In the genomic region with DNA sequence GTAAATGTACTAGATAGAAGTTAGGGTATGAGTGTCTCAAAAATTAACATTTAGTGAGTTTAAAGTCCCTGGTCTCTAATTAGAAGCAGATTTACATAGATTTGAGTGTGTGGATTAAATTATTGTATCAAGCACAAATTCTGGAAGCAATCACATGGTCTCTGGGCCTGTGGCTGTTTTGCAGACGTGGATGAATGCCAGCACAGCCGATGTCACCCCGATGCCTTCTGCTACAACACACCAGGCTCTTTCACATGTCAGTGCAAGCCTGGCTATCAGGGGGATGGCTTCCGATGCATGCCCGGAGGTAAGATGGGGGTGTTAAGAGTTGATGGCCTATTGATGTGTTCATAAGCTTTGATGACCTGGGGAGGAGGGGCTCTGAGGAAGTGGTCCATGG, we compare ENCODE assay signal across 13 mouse cellular contexts.
"Had no signal": no experiment of that assay in that cellular context is flagged by ENCODE, and none has a peak within 500 bp of the region (broad histone marks: within the 10 kb centered on the region; RNA-seq: fewer than 3 reads in every experiment).

No protein-coding gene starts in this region.

- H3K27me3 ChIP-seq: neural tube, embryonic 12.5 days had no signal

- H3K4me2 ChIP-seq: neural tube, embryonic 12.5 days had no signal

- DNase-seq: kidney, adult 11 months; kidney, adult 9 months; kidney, postnatal 36 days; layer of hippocampus, adult 9-11 months; layer of hippocampus, postnatal 36 days; lung, adult 18-20 months; midbrain, embryonic 14.5 days; right cerebral cortex, postnatal 25 days; thymus, postnatal 4 days had no signal

- H3K36me3 ChIP-seq: neural tube, embryonic 12.5 days had no signal

- H3K4me3 ChIP-seq: neural tube, embryonic 12.5 days had no signal

- H3K9ac ChIP-seq: liver, embryonic 14.5 days; neural tube, embryonic 12.5 days had no signal

- H3K9me3 ChIP-seq: neural tube, embryonic 12.5 days had no signal

- H3K27ac ChIP-seq: kidney, postnatal 0 days; liver, embryonic 14.5 days; neural tube, embryonic 12.5 days; stomach, postnatal 0 days had no signal
